Mouse (Mus musculus): ENCODE measurements around the gene Lbhd1. TPM values are rescaled to one million over a fixed set of nuclear protein-coding genes. Genes with fewer than 3 reads are reported as not detected.
A peak's percentile ranks its signal among the peaks of the same experiment; 100 is the strongest.
"Not testable (repeated sequence)": the region's sequence is repeated elsewhere in the genome, so short reads cannot be mapped to it uniquely, and the experiment has no call there.

Lbhd1 gene
- total RNA-seq (2021), result 1 to 10 TPM; 5.4 to 7.2 TPM

- no peak for DNase-seq (ENCODE audit: low spot score in 2 of 2)
Measured at GRCm38 (mm10) chr19:8883616-8884015, at the start of gene Lbhd1, which contains the start of gene Gm49403. Gene Lbhd1 (plus strand): TSS chr19:8883732. Gene Gm49403 (plus strand): TSS chr19:8883930.

GRCm38 (mm10) chr19:8836327-8836726 lies 47.2 kb upstream of the Lbhd1 start:
- intact Hi-C loops (cut with DNase I), result loop anchor here (5.0 kb wide), 2 partner anchors 79 to 131 kb away; partner anchors contain the start of genes Eef1g and Nxf1

More at GRCm38 (mm10) chr19:8883616-8884015, at the start of gene Lbhd1, which contains the start of gene Gm49403:
- intact Hi-C loops (cut with DNase I), result no loop called here

GRCm38 (mm10) chr19:8837251-8837791 lies 46.2 kb upstream of the Lbhd1 start, which contains the start of gene Bscl2:
Gene Bscl2 (plus strand): TSS chr19:8837467.
- intact Hi-C loops (cut with DNase I), result loop anchor here (5.0 kb wide), 2 partner anchors 80 to 130 kb away; partner anchors contain the start of genes Eef1g and Nxf1

More at GRCm38 (mm10) chr19:8836327-8836726, 47.2 kb upstream of the Lbhd1 start:
- DNase-seq (ENCODE audit: low spot score in 2 of 2), result not testable (repeated sequence)

GRCm38 (mm10) chr19:8838041-8838730 lies 45.3 kb upstream of the Lbhd1 start:
- DNase-seq (ENCODE audit: low spot score in 2 of 2), result peak in 1 of 2 experiments; percentile 45

More at GRCm38 (mm10) chr19:8837251-8837791, 46.2 kb upstream of the Lbhd1 start, which contains the start of gene Bscl2:
- DNase-seq (ENCODE audit: low spot score in 2 of 2), result peak; percentile 89 to 92

GRCm38 (mm10) chr19:8839103-8839907 lies 44.2 kb upstream of the Lbhd1 start, which contains the start of gene Gng3:
Gene Gng3 (minus strand): TSS chr19:8839194.
- intact Hi-C loops (cut with DNase I), result loop anchor here (5.0 kb wide), 2 partner anchors 82 to 128 kb away; partner anchors contain the start of genes Eef1g and Nxf1

More at GRCm38 (mm10) chr19:8838041-8838730, 45.3 kb upstream of the Lbhd1 start:
- intact Hi-C loops (cut with DNase I), result loop anchor here (5.0 kb wide), 2 partner anchors 81 to 129 kb away; partner anchors contain the start of genes Eef1g and Nxf1

GRCm38 (mm10) chr19:8839908-8840791 lies 43.4 kb upstream of the Lbhd1 start:
- intact Hi-C loops (cut with DNase I), result loop anchor here (5.0 kb wide), 4 partner anchors 47 to 272 kb away; partner anchors contain the start of genes 1810009A15Rik, Eef1g, Gm49416 and Nxf1
- peak; percentile 81 to 85 for DNase-seq (ENCODE audit: low spot score in 2 of 2)

More at GRCm38 (mm10) chr19:8839103-8839907, 44.2 kb upstream of the Lbhd1 start, which contains the start of gene Gng3:
- peak; percentile 85 to 95 for DNase-seq (ENCODE audit: low spot score in 2 of 2)

GRCm38 (mm10) chr19:8841012-8841411 lies 42.5 kb upstream of the Lbhd1 start:
- no peak for DNase-seq (ENCODE audit: low spot score in 2 of 2)
- intact Hi-C loops (cut with DNase I), result loop anchor here (5.0 kb wide), 2 partner anchors 46 to 271 kb away; partner anchors contain the start of genes 1810009A15Rik and Gm49416

- intact Hi-C loops (cut with DNase I), result loop anchor here (5.0 kb wide), 2 partner anchors 44 to 269 kb away; partner anchors contain the start of genes 1810009A15Rik and Gm49416
- no peak for DNase-seq (ENCODE audit: low spot score in 2 of 2)
Measured at GRCm38 (mm10) chr19:8842961-8843360, 40.6 kb upstream of the Lbhd1 start.

- DNase-seq (ENCODE audit: low spot score in 2 of 2), result peak; percentile 79 to 83
- intact Hi-C loops (cut with DNase I), result loop anchor here (5.0 kb wide), 2 partner anchors 43 to 268 kb away; partner anchors contain the start of genes 1810009A15Rik and Gm49416
Measured at GRCm38 (mm10) chr19:8844371-8845129, 39.0 kb upstream of the Lbhd1 start.

GRCm38 (mm10) chr19:8848356-8848755 lies 35.2 kb upstream of the Lbhd1 start:
- no peak for DNase-seq (ENCODE audit: low spot score in 2 of 2)
- intact Hi-C loops (cut with DNase I), result no loop called here

GRCm38 (mm10) chr19:8850402-8850901 lies 33.1 kb upstream of the Lbhd1 start, which contains the start of gene Lrrn4cl:
Gene Lrrn4cl (plus strand): TSS chr19:8850768.
- intact Hi-C loops (cut with DNase I), result no loop called here
- DNase-seq (ENCODE audit: low spot score in 2 of 2), result no peak

GRCm38 (mm10) chr19:8851639-8852038 lies 31.9 kb upstream of the Lbhd1 start:
- no peak for DNase-seq (ENCODE audit: low spot score in 2 of 2)
- intact Hi-C loops (cut with DNase I), result no loop called here

GRCm38 (mm10) chr19:8852236-8852928 lies 31.1 kb upstream of the Lbhd1 start:
- peak in 1 of 2 experiments; percentile 70 for DNase-seq (ENCODE audit: low spot score in 2 of 2)
- intact Hi-C loops (cut with DNase I), result no loop called here

GRCm38 (mm10) chr19:8853117-8853516 lies 30.4 kb upstream of the Lbhd1 start:
- peak in 1 of 2 experiments; percentile 76 for DNase-seq (ENCODE audit: low spot score in 2 of 2)
- intact Hi-C loops (cut with DNase I), result no loop called here

- no peak for DNase-seq (ENCODE audit: low spot score in 2 of 2)
- intact Hi-C loops (cut with DNase I), result loop anchor here (5.0 kb wide), 1 partner anchor 255 kb away; no protein-coding TSS in a partner anchor
Measured at GRCm38 (mm10) chr19:8857689-8858088, 25.8 kb upstream of the Lbhd1 start.

GRCm38 (mm10) chr19:8859018-8859417 lies 24.5 kb upstream of the Lbhd1 start:
- no peak for DNase-seq (ENCODE audit: low spot score in 2 of 2)
- intact Hi-C loops (cut with DNase I), result loop anchor here (5.0 kb wide), 1 partner anchor 253 kb away; no protein-coding TSS in a partner anchor

Data from left cerebral cortex, postnatal 25 days (tissue).